Mouse (Mus musculus): Measurements from ENCODE around the gene Kmt2d.

GRCm38 (mm10) chr15:98865771-98866170 is 5.2 kb downstream of the Kmt2d start:
- TF ChIP-seq CTCF (IDR thresholded peaks at IDR 0.05), result no peak
- TF ChIP-seq EP300 (IDR thresholded peaks at IDR 0.05), result no peak
